Mouse (Mus musculus) right cerebral cortex, adult 2 months (tissue): ENCODE data around the gene Acot2.

Source experiments
- DNase-seq, 2 experiments: peaks; one replicate each; pipeline ENCODE4 v3.0.0; 2021 to 2022; ENCODE audit warnings: low spot score in 2 of 2

The Acot2 gene

GRCm38 (mm10) chr12:84038241-84038640 is 50.6 kb downstream of the Acot2 start, which contains the start of gene Acot4:
Acot4 (plus strand) TSS chr12:84038379.
- DNase-seq, result peak in 1 of 2 experiments; percentile 37

GRCm38 (mm10) chr12:84038691-84039111 is 51.0 kb downstream of the Acot2 start, which contains the start of gene Gm49366:
Gm49366 (plus strand) TSS chr12:84038935.
- peak in 1 of 2 experiments; percentile 32 for DNase-seq

GRCm38 (mm10) chr12:84042248-84042647 is 54.6 kb downstream of the Acot2 start:
- no peak for DNase-seq
